ENCODE assay signal across 8 mouse cellular contexts in genomic region chr7:98321083-98321482, GRCm38 (mm10). TPM values are rescaled to one million over a fixed set of nuclear protein-coding genes. Genes with fewer than 3 reads are reported as not detected.
DNase-seq lines count a peak whose midpoint lies in the region; ATAC-seq lines count a peak whose summit lies in the region.

Gene Acer3, minus strand, starts transcription at chr7:98321208.

- H3K9ac ChIP-seq in kidney, embryonic 15.5 days, result no peak within 1 kb of the TSS
- no peak within 1 kb of the TSS for H3K9ac ChIP-seq in heart, embryonic 16.5 days (ENCODE audit: low read length)
- H3K9ac ChIP-seq in limb, embryonic 13.5 days, result no peak within 1 kb of the TSS
- no peak within 1 kb of the TSS for H3K9ac ChIP-seq in stomach, embryonic 15.5 days

- peaks cover 7% of the 10 kb centered on the region for H3K4me1 ChIP-seq in kidney, embryonic 15.5 days
- peaks cover 10% of the 10 kb centered on the region; the same call in 1 of the 2 replicates for H3K4me1 ChIP-seq in heart, embryonic 16.5 days (ENCODE audit: control insufficient read depth, insufficient read depth, low read length)
- H3K4me1 ChIP-seq in limb, embryonic 13.5 days, result peaks cover 14% of the 10 kb centered on the region
- H3K4me1 ChIP-seq in stomach, embryonic 15.5 days, result no peaks in the 10 kb centered on the region

- H3K27ac ChIP-seq in kidney, embryonic 15.5 days, result no peak within 1 kb of the TSS
- no peak within 1 kb of the TSS for H3K27ac ChIP-seq in heart, embryonic 16.5 days (ENCODE audit: low read length)
- no peak within 1 kb of the TSS for H3K27ac ChIP-seq in limb, embryonic 13.5 days
- no peak within 1 kb of the TSS for H3K27ac ChIP-seq in stomach, embryonic 15.5 days

- no peaks in the 10 kb centered on the region for H3K27me3 ChIP-seq in kidney, embryonic 15.5 days
- H3K27me3 ChIP-seq in heart, embryonic 16.5 days (ENCODE audit: control insufficient read depth, insufficient read depth, low read length), result no peaks in the 10 kb centered on the region
- no peaks in the 10 kb centered on the region for H3K27me3 ChIP-seq in limb, embryonic 13.5 days
- H3K27me3 ChIP-seq in stomach, embryonic 15.5 days (replicated peaks), result no peaks in the 10 kb centered on the region

- H3K36me3 ChIP-seq in kidney, embryonic 15.5 days, result no peaks in the 10 kb centered on the region
- no peaks in the 10 kb centered on the region for H3K36me3 ChIP-seq in heart, embryonic 16.5 days (ENCODE audit: control insufficient read depth, insufficient read depth)
- no peaks in the 10 kb centered on the region for H3K36me3 ChIP-seq in limb, embryonic 13.5 days
- no peaks in the 10 kb centered on the region for H3K36me3 ChIP-seq in stomach, embryonic 15.5 days

- no peak within 1 kb of the TSS for H3K4me3 ChIP-seq in kidney, embryonic 15.5 days (replicated peaks)
- H3K4me3 ChIP-seq in heart, embryonic 16.5 days (ENCODE audit: low read length), result no peak within 1 kb of the TSS
- no peak within 1 kb of the TSS for H3K4me3 ChIP-seq in limb, embryonic 13.5 days
- H3K4me3 ChIP-seq in stomach, embryonic 15.5 days (replicated peaks), result no peak within 1 kb of the TSS

- WGBS in kidney, embryonic 15.5 days, result 89% methylated on average over 2 of the region's 2 CpGs
- WGBS in heart, embryonic 16.5 days, result 79% methylated on average over 2 of the region's 2 CpGs
- WGBS in limb, embryonic 13.5 days, result 75% methylated on average over 2 of the region's 2 CpGs
- 84% methylated on average over 2 of the region's 2 CpGs for WGBS in stomach, embryonic 15.5 days

- DNase-seq in kidney, adult 9 months, result no peak
- DNase-seq in adrenal gland, postnatal 36 days, result no peak
- DNase-seq in embryo, embryonic 11 days, result no peak
- no peak for DNase-seq in embryo, embryonic 10.5 days (ENCODE audit: low spot score)

- H3K4me2 ChIP-seq in kidney, embryonic 15.5 days, result no peak within 1 kb of the TSS
- H3K4me2 ChIP-seq in heart, embryonic 16.5 days (ENCODE audit: low read depth, low read length), result no peak within 1 kb of the TSS
- no peak within 1 kb of the TSS for H3K4me2 ChIP-seq in limb, embryonic 13.5 days (replicated peaks)
- H3K4me2 ChIP-seq in stomach, embryonic 15.5 days, result no peak within 1 kb of the TSS

- no peak for ATAC-seq in kidney, embryonic 15.5 days (replicated peaks; ENCODE audit: low FRiP score)
- no peak for ATAC-seq in heart, embryonic 16.5 days (replicated peaks; ENCODE audit: extremely low read depth, insufficient read depth, low FRiP score)
- ATAC-seq in limb, embryonic 13.5 days (ENCODE audit: low FRiP score, low read depth), result no peak
- ATAC-seq in stomach, embryonic 15.5 days (ENCODE audit: insufficient read depth, low FRiP score, low read depth), result no peak

- no peaks in the 10 kb centered on the region for H3K9me3 ChIP-seq in kidney, embryonic 15.5 days (replicated peaks)
- no peaks in the 10 kb centered on the region for H3K9me3 ChIP-seq in heart, embryonic 16.5 days (replicated peaks; ENCODE audit: control insufficient read depth, low read length)
- no peaks in the 10 kb centered on the region for H3K9me3 ChIP-seq in limb, embryonic 13.5 days
- H3K9me3 ChIP-seq in stomach, embryonic 15.5 days, result no peaks in the 10 kb centered on the region

RNA-seq across cellular contexts. Expression of gene Acer3, which starts in this region (rescaled TPM):
- 24.0 and 29.6 TPM in 2 replicates for polyA plus RNA-seq in kidney, embryonic 15.5 days (2015; fragmentation: Nextera tagmentation; extraction: Ambion mirVana)
- total RNA-seq in adrenal gland, postnatal 36 days (2021), result 10 to 100 TPM; 12.9 to 17.3 TPM
- 17.5 and 19.9 TPM in 2 replicates for polyA plus RNA-seq in heart, embryonic 16.5 days (2015; fragmentation: Nextera tagmentation; extraction: Ambion mirVana)
- 33.7 and 34.7 TPM in 2 replicates for polyA plus RNA-seq in limb, embryonic 13.5 days (2015; fragmentation: Nextera tagmentation; extraction: Ambion mirVana)
- polyA plus RNA-seq in stomach, embryonic 15.5 days (2015; fragmentation: Nextera tagmentation; extraction: Ambion mirVana), result 25.7 and 27.4 TPM in 2 replicates
